ENCODE assay signal across 1 mouse cellular context in the genomic region with DNA sequence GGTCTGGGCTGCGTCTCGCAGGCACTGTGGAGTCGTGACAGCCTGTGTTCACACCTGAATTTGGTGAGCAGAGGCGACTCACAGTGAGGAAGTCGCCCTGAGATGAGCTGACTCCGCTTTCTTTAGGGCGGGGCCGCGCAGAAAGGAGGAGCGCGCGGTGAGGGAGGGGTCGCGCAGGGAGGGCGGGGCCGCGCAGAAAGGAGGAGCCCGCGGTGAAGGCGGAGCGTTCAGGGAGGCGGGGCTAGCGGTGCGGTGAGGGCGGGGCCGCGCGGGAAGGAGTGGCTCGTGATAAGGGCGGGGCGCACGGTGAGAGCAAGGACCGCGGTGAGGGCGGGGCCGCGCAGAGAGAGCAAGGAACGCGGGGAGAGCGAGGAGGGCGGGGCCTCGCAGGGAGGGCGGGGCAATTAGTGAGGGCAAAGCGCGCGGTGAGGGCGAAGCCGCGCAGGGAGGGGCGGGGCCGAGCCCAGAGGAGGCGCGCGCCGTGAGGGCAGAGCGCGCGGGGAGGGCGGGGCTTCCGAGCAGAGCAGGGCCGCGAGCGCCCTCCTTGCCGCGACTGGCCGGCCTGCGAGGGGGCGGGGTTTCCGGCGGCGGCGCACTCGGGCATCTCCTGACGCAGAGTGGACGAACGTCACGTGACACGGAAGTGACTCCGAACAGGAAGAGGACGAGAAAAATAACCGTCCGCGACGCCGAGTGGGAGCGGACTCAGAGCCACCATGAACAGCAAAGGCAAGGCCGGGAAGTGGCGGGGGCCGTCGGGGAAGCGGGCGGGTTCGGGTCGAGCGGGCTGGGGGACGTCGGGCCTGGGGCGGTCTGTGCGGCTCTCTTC.
TF ChIP-seq lines count a peak whose summit lies in the region.

A gene (plus strand): TSS at position 354 of the 829 bp plus-strand sequence.

TF ChIP-seq in MEL, 35 proteins besides CTCF, POLR2A, EP300 and RAD21 (continued from another document):
- TF ChIP-seq NRF1 (IDR thresholded peaks at IDR 0.05; ENCODE audit: insufficient read depth, low read depth, low read length, poor library complexity, severe bottlenecking) (peak; percentile 68), NELFE (IDR thresholded peaks at IDR 0.05; ENCODE audit: low read depth, low read length) (peak; percentile 94), ZC3H11A (IDR thresholded peaks at IDR 0.05; ENCODE audit: low read depth, low read length) (no peak), UBTF (IDR thresholded peaks at IDR 0.05; ENCODE audit: borderline replicate concordance, insufficient read depth, low read depth, low read length) (no peak)
